16 mouse cellular contexts compared by ENCODE assay signal in the genomic region with DNA sequence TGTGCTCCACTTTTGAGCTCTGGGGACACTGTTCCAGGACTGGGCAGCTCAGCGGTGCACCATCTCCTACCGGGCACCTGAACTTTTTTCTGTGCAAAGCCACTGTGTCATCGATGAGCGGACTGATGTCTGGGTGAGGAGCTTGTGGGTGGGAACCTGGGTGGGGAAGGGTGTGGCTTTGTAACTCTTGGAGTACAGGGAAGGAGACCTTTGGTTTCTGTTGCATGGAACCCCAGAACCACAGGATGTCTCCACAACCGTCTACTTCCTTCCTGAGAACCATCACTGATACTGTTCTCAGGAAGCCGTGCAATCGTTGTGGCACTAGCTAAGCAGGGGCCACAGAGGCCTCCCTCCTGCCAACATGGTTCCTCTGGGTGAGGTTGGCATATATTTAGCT. TPM values are rescaled to one million over a fixed set of nuclear protein-coding genes. Genes with fewer than 3 reads are reported as not detected.
DNase-seq lines count a peak whose midpoint lies in the region; ATAC-seq and TF ChIP-seq lines count a peak whose summit lies in the region.
"Had no signal": no experiment of that assay in that cellular context is flagged by ENCODE, and none has a peak within 500 bp of the region (broad histone marks: within the 10 kb centered on the region; RNA-seq: fewer than 3 reads in every experiment).

No protein-coding gene starts in this region.

- no peak overlapping the region for H3K4me2 ChIP-seq in kidney, postnatal 0 days (ENCODE audit: low read length)
- H3K4me2 ChIP-seq in intestine, embryonic 15.5 days (replicated peaks) = peak overlapping the region; percentile 20; the same call in 1 of the 2 replicates
- H3K4me2 ChIP-seq: midbrain, embryonic 11.5 days had no signal

- no peaks in the 10 kb centered on the region for H3K9me3 ChIP-seq in kidney, postnatal 0 days (replicated peaks; ENCODE audit: low read length)
- no peaks in the 10 kb centered on the region for H3K9me3 ChIP-seq in G1E (replicated peaks)
- H3K9me3 ChIP-seq in intestine, embryonic 15.5 days = no peaks in the 10 kb centered on the region
- H3K9me3 ChIP-seq in megakaryocyte, embryonic 14.5 days = no peaks in the 10 kb centered on the region
- H3K9me3 ChIP-seq: embryonic facial prominence, embryonic 13.5 days; hindbrain, embryonic 12.5 days had no signal

- WGBS in kidney, postnatal 0 days = 85% methylated on average over 7 of the region's 7 CpGs
- WGBS in intestine, embryonic 15.5 days = 78% methylated on average over 7 of the region's 7 CpGs

- no peak for TF ChIP-seq CTCF in kidney, postnatal 0 days (IDR thresholded peaks at IDR 0.05; ENCODE audit: low read depth)
- TF ChIP-seq CTCF in G1E (IDR thresholded peaks at IDR 0.05; ENCODE audit: low read depth, low read length) = no peak

- H3K4me3 ChIP-seq in kidney, postnatal 0 days (replicated peaks; ENCODE audit: low read depth, low read length) = no peak overlapping the region
- H3K4me3 ChIP-seq in G1E (ENCODE audit: low read depth, low read length) = peak overlapping the region; percentile 75; the same call in 1 of the 2 replicates
- no peak overlapping the region for H3K4me3 ChIP-seq in intestine, embryonic 15.5 days (replicated peaks)
- H3K4me3 ChIP-seq in megakaryocyte, embryonic 14.5 days (replicated peaks) = peak overlapping the region; percentile 96
- H3K4me3 ChIP-seq: embryonic facial prominence, embryonic 13.5 days; hindbrain, embryonic 12.5 days had no signal

- DNase-seq in kidney, postnatal 0 days (ENCODE audit: low spot score) = no peak
- no peak for DNase-seq in kidney, postnatal 25 days
- DNase-seq in G1E (ENCODE audit: low spot score) = no peak
- DNase-seq in adrenal gland, postnatal 25 days = no peak
- DNase-seq in gastrocnemius, postnatal 10 days = no peak
- no peak for DNase-seq in urinary bladder, postnatal 10 days (ENCODE audit: low spot score)
- DNase-seq: cerebellum, adult 8-10 months; kidney, postnatal 10 days; right cerebral cortex, postnatal 4 days had no signal

- no peaks in the 10 kb centered on the region for H3K27me3 ChIP-seq in kidney, postnatal 0 days (ENCODE audit: insufficient read depth, low read length)
- H3K27me3 ChIP-seq in G1E (ENCODE audit: insufficient read depth, low read length) = no peaks in the 10 kb centered on the region
- no peaks in the 10 kb centered on the region; the same call in 1 of the 2 replicates for H3K27me3 ChIP-seq in intestine, embryonic 15.5 days (replicated peaks)
- H3K27me3 ChIP-seq in megakaryocyte, embryonic 14.5 days (replicated peaks) = no peaks in the 10 kb centered on the region

- H3K4me1 ChIP-seq in kidney, postnatal 0 days (replicated peaks; ENCODE audit: insufficient read depth, low read length) = peaks cover 15% of the 10 kb centered on the region
- H3K4me1 ChIP-seq in G1E (ENCODE audit: insufficient read depth, low read depth, low read length) = peaks cover 89% of the 10 kb centered on the region
- H3K4me1 ChIP-seq in intestine, embryonic 15.5 days (replicated peaks) = peaks cover 37% of the 10 kb centered on the region
- peaks cover 88% of the 10 kb centered on the region for H3K4me1 ChIP-seq in megakaryocyte, embryonic 14.5 days

- ATAC-seq in kidney, postnatal 0 days (replicated peaks; ENCODE audit: low FRiP score, low read depth) = no peak
- no peak for ATAC-seq in G1E (ENCODE audit: extremely low read depth, insufficient number of reproducible peaks, low FRiP score, poor library complexity, severe bottlenecking)
- ATAC-seq in intestine, embryonic 15.5 days = no peak

- H3K36me3 ChIP-seq in kidney, postnatal 0 days (ENCODE audit: insufficient read depth, low read length) = peaks cover 28% of the 10 kb centered on the region
- peaks cover 77% of the 10 kb centered on the region for H3K36me3 ChIP-seq in G1E (replicated peaks)
- peaks cover 12% of the 10 kb centered on the region; the same call in 1 of the 2 replicates for H3K36me3 ChIP-seq in intestine, embryonic 15.5 days
- peaks cover 70% of the 10 kb centered on the region for H3K36me3 ChIP-seq in megakaryocyte, embryonic 14.5 days (replicated peaks; ENCODE audit: low read length)

- no peak overlapping the region for H3K9ac ChIP-seq in kidney, postnatal 0 days (ENCODE audit: low read depth, low read length)
- no peak overlapping the region for H3K9ac ChIP-seq in intestine, embryonic 15.5 days
- H3K9ac ChIP-seq: embryonic facial prominence, embryonic 13.5 days; hindbrain, embryonic 12.5 days had no signal

- peak overlapping the region; percentile 85; the same call in 1 of the 2 replicates for H3K27ac ChIP-seq in kidney, postnatal 0 days
- no peak overlapping the region for H3K27ac ChIP-seq in intestine, embryonic 15.5 days
- H3K27ac ChIP-seq: embryonic facial prominence, embryonic 13.5 days; hindbrain, embryonic 12.5 days had no signal

RNA-seq across cellular contexts. Expression of a gene that starts 2.5 kb away (rescaled TPM):
- polyA plus RNA-seq in kidney, postnatal 0 days (2015; fragmentation: Nextera tagmentation; extraction: Ambion mirVana) = 114 and 122 TPM in 2 replicates
- total RNA-seq in G1E (2014; fragmentation: Nextera tagmentation) = 59.4 and 78.2 TPM in 2 replicates
- 70.7 and 72.6 TPM in 2 replicates for total RNA-seq in G1E (2017)
- polyA plus RNA-seq in G1E (2012) = 114 and 133 TPM in 2 replicates
- 110 and 122 TPM in 2 replicates for polyA plus RNA-seq in intestine, embryonic 15.5 days (2015; fragmentation: Nextera tagmentation; extraction: Ambion mirVana)
- 195 and 221 TPM in 2 replicates for polyA plus RNA-seq in megakaryocyte, embryonic 14.5 days (2012; ENCODE audit: insufficient read depth, low replicate concordance)
- total RNA-seq in adrenal gland, postnatal 25 days (2021) = 105 and 133 TPM in 2 replicates
- 10 to 100 TPM; 31.8 to 40.3 TPM for total RNA-seq in gastrocnemius, postnatal 10 days (2021)

RNA-seq across cellular contexts. Expression of a gene that starts 2.5 kb away (rescaled TPM):
- polyA plus RNA-seq in kidney, postnatal 0 days (2015; fragmentation: Nextera tagmentation; extraction: Ambion mirVana) = 47.4 and 47.6 TPM in 2 replicates
- total RNA-seq in G1E (2014; fragmentation: Nextera tagmentation) (10.1 and 19.2 TPM in 2 replicates), G1E (2017) (11.0 and 12.5 TPM in 2 replicates)
- polyA plus RNA-seq in G1E (2012) = 0.29 and 0.83 TPM in 2 replicates
- polyA plus RNA-seq in intestine, embryonic 15.5 days (2015; fragmentation: Nextera tagmentation; extraction: Ambion mirVana) = 11.9 and 12.2 TPM in 2 replicates
- polyA plus RNA-seq in megakaryocyte, embryonic 14.5 days (2012; ENCODE audit: insufficient read depth, low replicate concordance) = 0.47 and 1.1 TPM in 2 replicates
- total RNA-seq in adrenal gland, postnatal 25 days (2021) = 24.2 and 28.7 TPM in 2 replicates
- 1 to 10 TPM; 6.5 to 8.6 TPM for total RNA-seq in gastrocnemius, postnatal 10 days (2021)

RNA-seq across cellular contexts. Expression of a gene that starts 6.6 kb away (rescaled TPM):
- 171 and 200 TPM in 2 replicates for polyA plus RNA-seq in kidney, postnatal 0 days (2015; fragmentation: Nextera tagmentation; extraction: Ambion mirVana)
- total RNA-seq in G1E (2014; fragmentation: Nextera tagmentation) (201 and 287 TPM in 2 replicates), G1E (2017) (156 and 175 TPM in 2 replicates)
- polyA plus RNA-seq in G1E (2012) = 38.6 and 61.0 TPM in 2 replicates
- 122 and 131 TPM in 2 replicates for polyA plus RNA-seq in intestine, embryonic 15.5 days (2015; fragmentation: Nextera tagmentation; extraction: Ambion mirVana)
- polyA plus RNA-seq in megakaryocyte, embryonic 14.5 days (2012; ENCODE audit: insufficient read depth, low replicate concordance) = 283 and 585 TPM in 2 replicates
- 16.3 and 35.1 TPM in 2 replicates for total RNA-seq in adrenal gland, postnatal 25 days (2021)
- 100 to 1,000 TPM; 490 to 573 TPM for total RNA-seq in gastrocnemius, postnatal 10 days (2021)

RNA-seq across cellular contexts. Expression of a gene that starts 18.8 kb away (rescaled TPM):
- 0.18 TPM in 1 of 2 replicates, not detected in the other for polyA plus RNA-seq in kidney, postnatal 0 days (2015; fragmentation: Nextera tagmentation; extraction: Ambion mirVana)
- total RNA-seq in G1E (2014; fragmentation: Nextera tagmentation) (not detected in 2 replicates), G1E (2017) (not detected in 2 replicates)
- not detected in 2 replicates for polyA plus RNA-seq in G1E (2012)
- not detected in 2 replicates for polyA plus RNA-seq in intestine, embryonic 15.5 days (2015; fragmentation: Nextera tagmentation; extraction: Ambion mirVana)
- polyA plus RNA-seq in megakaryocyte, embryonic 14.5 days (2012; ENCODE audit: insufficient read depth, low replicate concordance) = not detected in 2 replicates
- not detected in 2 replicates for total RNA-seq in adrenal gland, postnatal 25 days (2021)
- total RNA-seq in gastrocnemius, postnatal 10 days (2021) = not detected
- total RNA-seq: heart, adult 8-10 months had no signal
- polyA plus RNA-seq: embryonic facial prominence, embryonic 13.5 days; hindbrain, embryonic 12.5 days; limb, embryonic 11.5 days; midbrain, embryonic 11.5 days had no signal

RNA-seq across cellular contexts. Expression of a gene that starts 21.1 kb away (rescaled TPM):
- polyA plus RNA-seq in kidney, postnatal 0 days (2015; fragmentation: Nextera tagmentation; extraction: Ambion mirVana) = 25.8 and 27.3 TPM in 2 replicates
- total RNA-seq in G1E (2014; fragmentation: Nextera tagmentation) = 40.0 and 46.2 TPM in 2 replicates
- 16.2 and 16.3 TPM in 2 replicates for total RNA-seq in G1E (2017)
- 34.2 and 47.5 TPM in 2 replicates for polyA plus RNA-seq in G1E (2012)
- polyA plus RNA-seq in intestine, embryonic 15.5 days (2015; fragmentation: Nextera tagmentation; extraction: Ambion mirVana) = 27.6 and 28.3 TPM in 2 replicates
- 58.1 and 99.4 TPM in 2 replicates for polyA plus RNA-seq in megakaryocyte, embryonic 14.5 days (2012; ENCODE audit: insufficient read depth, low replicate concordance)
- total RNA-seq in adrenal gland, postnatal 25 days (2021) = 45.3 and 50.6 TPM in 2 replicates
- 10 to 100 TPM; 50.8 to 51.0 TPM for total RNA-seq in gastrocnemius, postnatal 10 days (2021)

Comparison
In these comparisons a context has a peak if more than half of its experiments do, and no peak if none do; other contexts are left out.
1. H3K4me3 ChIP-seq: peak in G1E (single experiment) and megakaryocyte, embryonic 14.5 days (single experiment); none in kidney, postnatal 0 days (single experiment) and intestine, embryonic 15.5 days (single experiment).